Mouse (Mus musculus) cerebellum, adult 8-10 months (tissue): ENCODE data around the gene Plbd1.

Experiments
- DNase-seq: peaks from one replicate; pipeline ENCODE4 v3.0.0; 2022

Plbd1 gene

DNA sequence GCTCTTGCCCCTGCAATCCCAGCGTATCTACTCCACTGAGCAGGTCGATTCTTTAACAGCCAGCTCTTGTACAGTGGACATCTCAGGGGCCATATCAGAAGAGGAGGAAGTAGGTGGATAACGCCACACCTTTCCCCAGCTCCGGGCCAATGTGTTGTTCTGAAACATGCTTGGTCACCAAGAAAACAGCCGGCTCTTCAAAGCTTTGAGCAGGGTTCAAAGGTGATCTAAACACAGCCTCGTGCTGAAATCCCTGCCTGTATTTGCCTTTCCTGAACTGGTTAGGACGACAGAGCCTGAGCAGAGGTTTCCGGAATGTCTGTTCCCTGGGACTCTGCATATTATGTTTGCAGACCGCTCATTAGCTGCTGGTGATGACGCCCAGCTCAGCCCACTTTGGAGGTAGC is 14.3 kb downstream of the Plbd1 start:
- no peak for DNase-seq

GRCm38 (mm10) chr6:136646207-136646606 is 15.5 kb downstream of the Plbd1 start:
- no peak for DNase-seq

- DNase-seq, result no peak
Measured at GRCm38 (mm10) chr6:136645754-136646153, 16.0 kb downstream of the Plbd1 start.

DNA sequence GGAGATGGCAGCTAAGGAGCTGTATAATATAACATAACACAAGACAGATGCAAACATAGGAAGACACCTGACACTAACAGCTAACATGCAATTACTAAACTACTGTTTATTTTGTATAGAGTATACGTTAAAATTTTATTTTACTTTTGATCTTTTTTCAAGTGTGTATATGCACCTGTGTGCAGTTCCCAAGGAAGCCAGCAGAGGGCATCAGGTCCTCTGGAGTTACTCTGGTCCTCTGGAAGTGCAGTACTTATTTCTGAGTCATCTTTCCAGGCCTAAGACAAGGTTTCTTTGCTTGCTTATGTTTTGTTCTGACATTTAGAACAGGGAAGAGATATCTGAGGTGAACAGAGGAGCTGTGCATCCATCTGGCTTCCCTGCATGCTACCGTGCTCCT is 17.6 kb downstream of the Plbd1 start:
- no peak for DNase-seq

GRCm38 (mm10) chr6:136634982-136635381 is 26.7 kb downstream of the Plbd1 start:
- no peak for DNase-seq

DNA sequence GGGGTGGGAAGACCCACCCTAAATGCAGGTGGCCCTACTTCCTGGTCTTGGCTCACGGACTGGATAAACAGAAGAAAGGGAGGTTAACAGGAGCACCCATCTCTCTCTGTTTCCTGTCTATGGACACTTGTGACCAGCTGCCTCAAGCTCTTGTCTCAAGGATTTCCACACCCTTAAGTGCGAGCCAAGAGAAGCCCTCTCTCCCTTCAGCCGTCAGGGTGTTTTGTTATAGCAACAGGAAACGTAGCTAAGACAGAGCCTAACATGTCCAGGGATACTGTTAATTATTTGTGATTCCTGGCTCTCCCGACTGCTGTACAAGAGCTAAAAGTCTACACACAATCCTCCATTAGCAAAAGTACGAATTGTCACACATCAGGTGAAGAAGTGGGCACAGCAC is 28.0 kb downstream of the Plbd1 start:
- no peak for DNase-seq

- no peak for DNase-seq
Measured at GRCm38 (mm10) chr6:136633154-136633553, 28.6 kb downstream of the Plbd1 start.

- no peak for DNase-seq
Measured at GRCm38 (mm10) chr6:136631945-136632534, 29.7 kb downstream of the Plbd1 start.

DNA sequence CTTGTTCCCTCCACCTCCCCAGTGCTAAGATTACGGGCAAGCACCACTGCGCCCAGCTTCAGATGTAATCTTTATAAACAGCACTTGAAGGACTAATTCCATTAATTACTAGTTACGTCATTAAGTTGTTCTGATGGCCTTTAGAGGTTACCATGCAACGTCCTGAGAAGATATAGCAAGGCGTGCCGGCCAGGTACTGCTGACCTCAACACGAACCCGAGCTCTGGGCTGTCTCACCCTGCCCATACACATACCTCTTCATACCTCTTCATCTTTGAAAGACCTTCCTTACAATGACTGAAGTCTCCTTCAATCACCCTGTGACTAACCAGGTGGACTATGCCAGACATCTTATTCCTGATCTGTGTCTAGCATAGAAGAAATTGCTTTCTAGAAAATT is 30.2 kb downstream of the Plbd1 start:
- no peak for DNase-seq

DNA sequence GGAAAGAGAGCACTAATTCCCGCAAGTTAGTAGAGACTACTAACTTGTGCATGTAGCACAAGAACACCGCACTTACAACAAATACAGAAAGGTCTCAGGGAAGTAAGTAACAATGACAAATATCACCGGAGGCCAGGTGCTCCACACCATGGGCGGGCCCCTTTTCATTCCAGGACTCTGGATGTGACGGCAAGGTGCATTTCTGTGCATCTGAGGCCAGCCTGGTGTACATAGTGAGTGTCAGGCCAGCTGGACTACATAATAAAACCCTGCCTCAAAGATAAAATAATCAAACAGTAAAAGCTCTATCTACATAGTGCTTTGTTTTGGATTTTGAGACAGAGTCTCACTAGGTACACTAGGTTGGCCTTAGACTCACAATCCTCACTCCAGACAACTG is 32.1 kb downstream of the Plbd1 start:
- DNase-seq, result no peak

DNA sequence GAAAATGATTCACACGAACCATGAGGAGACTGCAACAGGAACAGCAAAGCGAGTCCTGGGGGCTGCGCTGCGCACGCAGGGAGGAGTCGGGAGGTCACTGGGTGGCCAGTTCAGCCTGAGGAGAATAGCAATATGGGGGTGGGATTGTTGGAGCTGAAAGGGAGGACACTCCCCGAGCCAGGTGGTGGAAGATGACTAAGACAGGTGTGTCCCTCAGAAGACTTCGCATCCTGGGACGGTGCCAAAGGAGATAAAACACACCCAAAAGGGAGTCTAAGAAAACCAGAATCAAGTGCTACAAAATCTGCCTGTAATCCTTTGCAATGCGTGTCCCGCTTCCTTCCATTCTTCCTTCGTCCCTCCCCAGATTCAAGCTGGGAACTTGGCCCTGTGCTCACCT is 36.3 kb downstream of the Plbd1 start:
- DNase-seq, result no peak

DNA sequence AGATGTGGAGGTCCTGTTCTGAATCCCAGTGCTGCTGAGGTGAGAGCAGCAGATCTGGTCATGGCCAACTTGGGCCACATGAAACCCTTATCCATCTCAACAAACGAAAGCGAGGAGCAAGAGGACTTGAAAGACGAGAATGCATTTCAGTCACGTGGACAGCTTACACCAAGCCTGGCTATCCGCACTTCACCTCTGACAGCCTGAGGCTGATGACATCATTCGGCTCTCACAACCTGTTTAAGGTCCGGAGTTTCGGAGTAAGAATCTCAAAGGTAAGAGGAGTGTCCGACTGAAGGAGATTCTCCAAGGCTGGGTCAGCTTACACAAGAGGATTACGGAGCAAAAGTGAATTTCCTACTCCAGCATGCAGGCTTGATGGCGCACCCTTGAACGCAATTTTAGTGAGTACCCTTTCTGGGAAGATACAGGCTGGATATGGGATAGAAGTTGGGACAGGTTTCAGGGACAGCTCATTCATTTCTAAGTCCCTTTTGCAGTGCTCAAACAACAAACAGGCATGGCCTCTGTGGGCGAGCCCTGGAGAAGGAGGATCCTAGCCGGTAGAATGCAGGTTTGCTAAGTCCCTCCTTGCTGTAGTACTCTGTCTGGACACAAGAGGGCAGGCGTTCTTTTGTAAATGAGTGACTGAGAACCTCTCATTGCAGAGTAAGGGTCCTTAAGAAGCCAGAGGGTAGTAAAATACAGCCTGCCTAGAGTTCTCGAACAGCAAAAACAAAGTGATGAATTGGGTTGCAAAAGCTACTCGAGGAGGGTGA is 41.2 kb downstream of the Plbd1 start:
- peak; percentile 68 for DNase-seq

DNA sequence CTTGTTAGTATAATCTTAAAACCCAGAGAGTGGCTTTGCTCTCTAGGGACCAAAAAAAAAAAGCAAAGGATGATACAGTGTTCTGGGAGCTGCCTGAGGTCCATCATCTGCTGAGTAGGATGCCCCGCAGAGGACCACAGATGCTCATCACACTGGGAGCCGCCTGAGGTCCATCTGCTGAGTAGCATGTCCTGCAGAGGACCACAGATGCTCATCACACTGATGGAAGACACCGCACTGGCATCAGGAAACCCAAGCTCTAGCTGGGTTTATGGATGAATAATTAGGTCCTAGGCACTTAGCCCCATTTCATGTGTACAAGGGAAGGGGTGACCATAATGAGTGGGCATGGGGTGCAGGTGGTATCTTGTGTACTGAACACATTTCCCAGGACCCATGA is 47.6 kb downstream of the Plbd1 start:
- DNase-seq, result peak; percentile 80

DNA sequence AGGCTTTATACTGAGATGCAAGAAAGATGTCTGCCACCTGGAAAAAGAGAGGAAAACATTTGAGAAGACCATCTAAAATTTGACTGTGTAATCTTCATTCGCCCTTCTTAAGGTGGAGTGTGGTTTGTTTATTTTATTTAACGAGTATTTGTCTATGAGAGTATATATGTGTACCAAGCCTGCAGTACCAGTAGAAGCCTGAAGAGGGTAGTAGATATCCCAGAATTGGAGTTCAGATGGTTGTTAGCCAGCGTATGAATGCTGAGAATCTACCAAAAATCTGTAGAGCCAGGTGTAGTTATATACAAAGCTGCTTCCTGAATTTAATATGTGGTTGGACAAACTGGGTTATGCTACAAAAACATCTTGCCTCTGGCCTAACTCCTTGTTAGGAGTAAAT is 49.4 kb downstream of the Plbd1 start:
- no peak for DNase-seq

GRCm38 (mm10) chr6:136611351-136612215 is 50.1 kb downstream of the Plbd1 start:
- DNase-seq, result peak; percentile 57

- DNase-seq, result no peak
Measured at GRCm38 (mm10) chr6:136602601-136603000, 59.1 kb downstream of the Plbd1 start.

DNA sequence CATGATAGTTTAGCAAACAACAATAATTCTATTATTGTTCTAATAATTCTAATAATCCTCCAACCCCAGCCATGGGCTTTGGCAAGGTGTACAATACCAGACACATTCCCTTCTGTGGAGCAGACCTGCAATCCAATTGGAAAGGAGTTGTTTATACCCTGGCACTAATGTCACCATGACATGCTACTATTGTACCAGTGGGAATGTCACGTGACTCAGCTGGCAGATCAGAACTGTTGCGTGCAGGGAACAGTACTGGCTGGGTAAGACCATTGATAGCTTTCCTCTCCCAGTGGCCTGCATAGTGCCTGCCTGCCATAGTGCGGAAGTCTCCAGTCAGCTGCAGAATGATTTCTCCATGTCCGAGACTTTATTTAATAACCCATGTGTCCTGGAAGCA is 67.2 kb downstream of the Plbd1 start:
- DNase-seq, result no peak

DNA sequence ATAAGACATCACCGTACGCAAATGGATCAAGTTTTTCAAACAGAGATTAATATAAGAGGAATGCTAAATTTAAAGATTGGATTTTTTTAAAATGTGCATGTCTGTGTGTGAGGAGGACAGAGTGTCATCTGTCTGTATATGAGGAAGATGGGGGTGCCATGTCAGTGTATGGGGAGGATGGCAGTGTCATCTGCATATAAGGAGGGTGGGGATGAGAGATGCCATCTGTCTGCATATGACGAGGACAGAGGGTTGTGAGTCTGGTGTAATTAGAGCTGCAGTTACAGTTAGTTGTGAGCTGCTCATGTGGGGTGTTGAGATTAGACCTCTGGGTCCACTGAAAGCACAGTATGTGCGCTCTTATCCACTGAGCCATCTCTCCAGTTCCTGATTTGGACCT is 71.0 kb downstream of the Plbd1 start:
- no peak for DNase-seq

- no peak for DNase-seq
Measured at GRCm38 (mm10) chr6:136566002-136566401, 95.7 kb downstream of the Plbd1 start.
